Mouse (Mus musculus): ENCODE measurements at regions not wholly inside any gene's neighbourhood (a gene's known extent, or its start where the extent isn't known, plus 50 kb on each side); places are given as distances from the start of the nearest gene placed in this dataset.

DNA sequence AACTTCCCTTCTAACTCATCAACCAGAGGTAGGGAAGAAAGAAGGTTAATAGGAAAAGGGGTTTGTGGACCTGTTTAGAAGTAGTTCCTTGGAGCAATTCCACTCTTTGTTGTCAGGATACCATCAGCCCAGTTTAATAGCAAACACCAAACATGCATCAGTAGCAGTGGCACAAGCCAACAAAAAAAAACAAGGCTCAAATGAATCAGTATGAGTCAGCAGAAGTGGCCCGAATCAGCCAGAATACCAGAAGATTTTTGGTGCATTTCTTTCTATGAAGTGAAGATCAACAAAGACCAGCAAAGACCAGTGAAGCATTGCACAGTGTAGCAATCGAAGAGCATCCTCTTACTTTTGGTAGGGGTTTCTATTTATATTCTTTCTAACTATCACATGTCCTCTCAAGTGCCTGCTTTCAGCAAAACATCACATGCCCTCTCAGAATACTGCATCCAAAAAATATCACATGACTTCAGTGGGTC is 52.9 kb upstream of the Gm10944 start:
- H3K4me1 ChIP-seq (replicated peaks) = no peaks in the 10 kb centered on the region
- no peak overlapping the region for H3K9ac ChIP-seq
- no peaks in the 10 kb centered on the region for H3K36me3 ChIP-seq
- WGBS = 83% methylated on average over 2 of the region's 2 CpGs
- no peaks in the 10 kb centered on the region for H3K27me3 ChIP-seq
- H3K9me3 ChIP-seq = no peaks in the 10 kb centered on the region
- no peak overlapping the region for H3K4me3 ChIP-seq
- no peak overlapping the region for H3K27ac ChIP-seq
- ATAC-seq (ENCODE audit: low FRiP score) = no peak
- no peak overlapping the region for H3K4me2 ChIP-seq

DNA sequence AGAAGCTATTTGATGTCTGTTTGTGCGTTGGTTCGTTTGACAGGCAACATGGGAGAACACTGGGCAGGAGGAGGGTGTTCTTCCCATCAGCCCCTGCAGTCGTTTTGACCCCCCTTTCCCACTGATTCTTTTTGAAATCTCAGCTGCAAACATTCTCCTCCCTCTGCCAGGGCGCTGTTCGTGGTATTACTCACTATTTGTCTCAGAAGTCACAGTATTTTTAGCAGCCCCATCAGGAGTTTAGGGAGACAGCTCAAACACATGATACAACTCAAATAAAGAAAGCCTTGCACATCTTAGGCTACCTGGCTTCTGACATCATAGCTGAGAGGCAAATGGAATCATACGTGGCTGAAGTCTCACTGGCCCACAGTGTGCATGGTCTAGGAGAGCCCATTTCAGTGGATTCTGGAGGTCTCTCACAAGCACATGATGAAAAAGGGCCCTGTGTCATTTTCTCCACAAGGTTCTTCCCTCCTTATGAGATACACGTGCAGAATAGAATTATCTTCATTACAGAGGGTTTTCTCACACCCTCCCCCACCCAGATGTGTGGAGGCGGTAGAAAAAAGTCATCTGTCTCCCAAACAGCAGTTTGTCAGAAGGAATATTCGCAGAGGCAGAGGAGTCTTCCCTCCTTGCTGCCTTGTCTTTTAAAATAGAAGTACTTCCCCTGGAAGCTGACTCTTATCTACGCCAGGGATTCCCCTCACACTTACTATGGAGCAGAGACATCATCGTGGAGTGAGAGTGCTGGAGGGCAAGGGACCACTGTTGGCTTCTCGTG is 57.1 kb upstream of the Rab32 start:
- Histone ChIP-seq H3K4me1 (replicated peaks) (no peaks in the 10 kb centered on the region), H3K9ac (no peak overlapping the region), H3K27ac (no peak overlapping the region), H3K9me3 (no peaks in the 10 kb centered on the region), H3K4me3 (no peak overlapping the region), H3K27me3 (no peaks in the 10 kb centered on the region), H3K4me2 (no peak overlapping the region), H3K36me3 (no peaks in the 10 kb centered on the region)
- no peak for ATAC-seq (ENCODE audit: low FRiP score)
- WGBS = 71% methylated on average over 12 of the region's 12 CpGs

DNA sequence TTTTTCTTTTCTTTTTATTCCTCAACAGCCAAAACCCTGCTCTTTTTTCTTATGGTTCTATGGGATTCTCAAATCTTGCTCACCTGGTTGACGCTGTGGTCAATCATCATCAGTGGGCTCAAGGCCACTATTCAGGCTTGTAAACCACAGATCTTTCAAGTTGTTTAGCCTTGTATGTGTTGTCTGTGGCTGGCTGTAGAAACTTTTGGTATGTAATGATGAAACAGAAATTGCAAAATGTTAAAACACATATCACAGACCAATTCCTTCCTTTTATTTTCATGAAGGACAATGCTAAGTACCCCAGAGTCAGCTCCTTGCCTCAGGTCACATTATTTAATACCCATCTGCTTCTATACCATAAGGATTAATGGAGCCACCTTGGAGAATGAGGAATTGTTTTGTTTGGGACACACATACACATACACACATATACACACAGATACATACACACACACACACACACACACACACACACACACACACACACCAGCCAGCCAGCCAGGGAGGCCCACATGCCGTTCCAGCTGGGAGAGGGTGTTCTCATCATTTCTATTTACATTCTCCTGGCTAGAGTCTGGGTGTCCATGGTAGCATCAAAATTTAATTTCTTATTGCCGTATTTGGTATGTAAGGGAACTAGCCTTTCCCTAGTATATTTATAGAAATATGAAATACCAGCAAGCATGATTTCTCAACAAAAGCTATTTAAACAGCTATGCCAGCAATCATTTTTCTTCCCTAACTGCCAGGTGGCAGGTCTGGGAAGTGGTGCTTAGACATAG is 52.7 kb upstream of the Rab32 start:
- Histone ChIP-seq H3K4me3 (no peak overlapping the region), H3K27me3 (no peaks in the 10 kb centered on the region), H3K9me3 (no peaks in the 10 kb centered on the region), H3K4me2 (no peak overlapping the region), H3K9ac (no peak overlapping the region), H3K4me1 (replicated peaks) (no peaks in the 10 kb centered on the region), H3K36me3 (no peaks in the 10 kb centered on the region), H3K27ac (no peak overlapping the region)
- ATAC-seq (ENCODE audit: low FRiP score) = no peak
- 87% methylated on average over 3 of the region's 3 CpGs for WGBS

DNA sequence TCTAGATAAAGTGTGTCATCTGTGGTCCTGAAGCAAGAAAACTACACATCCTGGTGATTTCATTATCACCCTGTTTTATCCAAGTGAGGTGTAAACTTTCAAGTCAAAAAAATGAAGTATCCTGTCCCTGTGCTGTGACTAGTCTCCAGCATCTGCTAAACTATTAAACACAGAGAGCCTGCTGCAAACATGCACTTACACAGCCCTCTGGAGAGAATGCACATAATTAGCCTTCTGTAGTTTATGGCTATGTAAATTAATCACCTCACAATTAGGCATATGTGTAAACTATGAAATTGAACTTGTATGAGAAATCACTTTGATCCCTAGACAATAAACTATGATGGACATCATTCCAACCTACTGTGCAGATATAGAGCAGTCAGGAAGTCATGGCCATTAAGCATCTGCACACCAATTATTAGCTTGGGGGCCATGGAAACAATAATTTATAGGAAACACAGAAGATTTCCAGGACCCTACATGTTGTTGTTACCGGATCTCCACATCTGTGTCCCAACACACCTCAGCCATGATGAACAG is 50.6 kb upstream of the Rab32 start:
- WGBS = 76% methylated on average over 1 of the region's 1 CpGs
- Histone ChIP-seq H3K4me3 (no peak overlapping the region), H3K27ac (no peak overlapping the region), H3K36me3 (no peaks in the 10 kb centered on the region), H3K27me3 (no peaks in the 10 kb centered on the region), H3K9me3 (no peaks in the 10 kb centered on the region), H3K9ac (no peak overlapping the region), H3K4me2 (no peak overlapping the region), H3K4me1 (replicated peaks) (no peaks in the 10 kb centered on the region)
- ATAC-seq (ENCODE audit: low FRiP score) = peak; percentile 81

All from hindbrain, embryonic 13.5 days (tissue).